22 mouse cellular contexts compared by ENCODE assay signal in genomic region chr2:20657856-20658255, GRCm38 (mm10).
DNase-seq lines count a peak whose midpoint lies in the region; ATAC-seq lines count a peak whose summit lies in the region.
"Had no signal": no experiment of that assay in that cellular context is flagged by ENCODE, and none has a peak within 500 bp of the region (broad histone marks: within the 10 kb centered on the region; RNA-seq: fewer than 3 reads in every experiment).

No protein-coding gene starts in this region.

- no peak overlapping the region for H3K27ac ChIP-seq in kidney, embryonic 15.5 days
- H3K27ac ChIP-seq: hindbrain, embryonic 12.5 days; kidney, postnatal 0 days; neural tube, embryonic 15.5 days had no signal

- no peak overlapping the region for H3K4me3 ChIP-seq in kidney, embryonic 15.5 days (replicated peaks)
- H3K4me3 ChIP-seq: erythroblast, embryonic 14.5 days; hindbrain, embryonic 12.5 days; myocyte; neural tube, embryonic 15.5 days had no signal

- no peaks in the 10 kb centered on the region for H3K27me3 ChIP-seq in kidney, embryonic 15.5 days
- H3K27me3 ChIP-seq: hindbrain, embryonic 12.5 days; neural tube, embryonic 15.5 days; Patski had no signal

- ATAC-seq in kidney, embryonic 15.5 days (replicated peaks; ENCODE audit: low FRiP score): no peak
- ATAC-seq: activated CD4-positive, CD25-positive, alpha-beta regulatory T cell, adult 4 months; forebrain, postnatal 0 days; Patski had no signal

- H3K36me3 ChIP-seq in kidney, embryonic 15.5 days: peaks cover 9% of the 10 kb centered on the region
- H3K36me3 ChIP-seq: hindbrain, embryonic 12.5 days; neural tube, embryonic 15.5 days had no signal

- H3K4me2 ChIP-seq in kidney, embryonic 15.5 days: no peak overlapping the region
- H3K4me2 ChIP-seq: hindbrain, embryonic 12.5 days; liver, embryonic 11.5 days; lung, embryonic 14.5 days; neural tube, embryonic 15.5 days had no signal

- no peak overlapping the region for H3K9ac ChIP-seq in kidney, embryonic 15.5 days
- H3K9ac ChIP-seq: forebrain, postnatal 0 days; hindbrain, embryonic 12.5 days; lung, embryonic 14.5 days; neural tube, embryonic 15.5 days had no signal

- H3K4me1 ChIP-seq in kidney, embryonic 15.5 days: peaks cover 15% of the 10 kb centered on the region
- H3K4me1 ChIP-seq: hindbrain, embryonic 12.5 days; neural tube, embryonic 15.5 days had no signal

- DNase-seq in kidney, adult 11 months: peak; percentile 20
- DNase-seq in urinary bladder, postnatal 14 days (ENCODE audit: low spot score): peak; percentile 17
- DNase-seq in urinary bladder, postnatal 36 days (ENCODE audit: low spot score in 2 of 2): no peak
- peak; percentile 47 to 68 for DNase-seq in kidney, postnatal 25 days
- no peak for DNase-seq in layer of hippocampus, adult 11-12 months (ENCODE audit: low spot score)
- no peak for DNase-seq in adrenal gland, postnatal 4 days (ENCODE audit: low spot score in 2 of 2)
- no peak for DNase-seq in urinary bladder, postnatal 4 days (ENCODE audit: low spot score in 2 of 2)
- DNase-seq: adrenal gland, postnatal 25 days; cerebellum, adult 8-10 months; forebrain, postnatal 0 days; lung, embryonic 14.5 days; midbrain, embryonic 14.5 days; thymus, postnatal 14 days had no signal

- no peaks in the 10 kb centered on the region for H3K9me3 ChIP-seq in kidney, embryonic 15.5 days (replicated peaks)
- H3K9me3 ChIP-seq: hindbrain, embryonic 12.5 days; neural tube, embryonic 15.5 days had no signal

- WGBS in kidney, embryonic 15.5 days: 76% methylated on average over 3 of the region's 3 CpGs

Comparison
In these comparisons a context has a peak if more than half of its experiments do, and no peak if none do; other contexts are left out.
1. DNase-seq: peak in kidney, adult 11 months (single experiment), urinary bladder, postnatal 14 days (single experiment) and kidney, postnatal 25 days (2 of 2); none in urinary bladder, postnatal 36 days (0 of 2), layer of hippocampus, adult 11-12 months (single experiment), adrenal gland, postnatal 4 days (0 of 2) and urinary bladder, postnatal 4 days (0 of 2).